ENCODE assay signal across 9 mouse cellular contexts in genomic region chr8:122517541-122518190, GRCm38 (mm10). TPM values are rescaled to one million over a fixed set of nuclear protein-coding genes. Genes with fewer than 3 reads are reported as not detected.
DNase-seq lines count a peak whose midpoint lies in the region; ATAC-seq and TF ChIP-seq lines count a peak whose summit lies in the region.
"Had no signal": no experiment of that assay in that cellular context is flagged by ENCODE, and none has a peak within 500 bp of the region (broad histone marks: within the 10 kb centered on the region; RNA-seq: fewer than 3 reads in every experiment).

No protein-coding gene starts in this region.

- no peaks in the 10 kb centered on the region for H3K36me3 ChIP-seq in heart, postnatal 0 days (replicated peaks; ENCODE audit: control insufficient read depth, insufficient read depth, low read length)
- peaks cover 2% of the 10 kb centered on the region; the same call in 1 of the 2 replicates for H3K36me3 ChIP-seq in limb, embryonic 11.5 days (ENCODE audit: control insufficient read depth, insufficient read depth, low read length)
- no peaks in the 10 kb centered on the region for H3K36me3 ChIP-seq in neural tube, embryonic 11.5 days (ENCODE audit: control insufficient read depth, insufficient read depth, low read length)

- peak overlapping the region; percentile 39 for H3K4me2 ChIP-seq in heart, postnatal 0 days (ENCODE audit: low read depth, low read length)
- 0 out of 2 replicates have a peak overlapping the region, but pooled peaks have one; percentile 5 for H3K4me2 ChIP-seq in limb, embryonic 11.5 days (ENCODE audit: low read depth, severe bottlenecking)
- no peak overlapping the region for H3K4me2 ChIP-seq in neural tube, embryonic 11.5 days (ENCODE audit: low read depth)

- intact Hi-C loops in left cerebral cortex, adult 2 months (cut with DNase I), result no loop called here

- H3K4me3 ChIP-seq in left cerebral cortex, adult 2 months, result no peak overlapping the region
- no peak overlapping the region for H3K4me3 ChIP-seq in heart, postnatal 0 days (ENCODE audit: low read depth, low read length)
- H3K4me3 ChIP-seq in limb, embryonic 11.5 days (ENCODE audit: low read depth, low read length), result no peak overlapping the region
- H3K4me3 ChIP-seq in neural tube, embryonic 11.5 days (ENCODE audit: low read depth, low read length), result no peak overlapping the region

- H3K4me1 ChIP-seq in heart, postnatal 0 days (ENCODE audit: control insufficient read depth, insufficient read depth), result peaks cover 25% of the 10 kb centered on the region
- peaks cover 15% of the 10 kb centered on the region for H3K4me1 ChIP-seq in limb, embryonic 11.5 days (ENCODE audit: control insufficient read depth, insufficient read depth, low read length)
- H3K4me1 ChIP-seq in neural tube, embryonic 11.5 days (ENCODE audit: control insufficient read depth, insufficient read depth, low read length), result peaks cover 11% of the 10 kb centered on the region

- WGBS in heart, postnatal 0 days, result 25% methylated on average over 6 of the region's 6 CpGs
- 10% methylated on average over 6 of the region's 6 CpGs for WGBS in limb, embryonic 11.5 days
- 23% methylated on average over 6 of the region's 6 CpGs for WGBS in neural tube, embryonic 11.5 days

- no peaks in the 10 kb centered on the region for H3K27me3 ChIP-seq in heart, postnatal 0 days (ENCODE audit: control insufficient read depth, insufficient read depth, low read length)
- no peaks in the 10 kb centered on the region for H3K27me3 ChIP-seq in limb, embryonic 11.5 days (ENCODE audit: control insufficient read depth, insufficient read depth, low read length)
- H3K27me3 ChIP-seq in neural tube, embryonic 11.5 days (ENCODE audit: control insufficient read depth, insufficient read depth, low read length), result no peaks in the 10 kb centered on the region

- H3K27ac ChIP-seq in left cerebral cortex, adult 2 months, result peak overlapping the region; percentile 67
- H3K27ac ChIP-seq in heart, postnatal 0 days (ENCODE audit: low read depth), result peak overlapping the region; percentile 89
- peak overlapping the region; percentile 88 for H3K27ac ChIP-seq in limb, embryonic 11.5 days (replicated peaks; ENCODE audit: low read depth, low read length)
- peak overlapping the region; percentile 67 for H3K27ac ChIP-seq in neural tube, embryonic 11.5 days (ENCODE audit: low read depth, low read length)

- peak; percentile 89 for TF ChIP-seq EP300 in heart, postnatal 0 days (IDR thresholded peaks at IDR 0.05; ENCODE audit: low read depth)

- peak; percentile 74 for ATAC-seq in heart, postnatal 0 days (ENCODE audit: insufficient read depth, low read depth)
- ATAC-seq in limb, embryonic 11.5 days (ENCODE audit: insufficient number of reproducible peaks, low FRiP score, low TSS enrichment, low read depth), result peak; percentile 76; the same call in 1 of the 2 replicates
- ATAC-seq in neural tube, embryonic 11.5 days (ENCODE audit: insufficient read depth, low FRiP score, low TSS enrichment), result no peak
- no peak for ATAC-seq in activated CD4-positive, CD25-positive, alpha-beta regulatory T cell, adult 4 months

- H3K9me3 ChIP-seq in heart, postnatal 0 days (replicated peaks; ENCODE audit: control insufficient read depth, low read length), result no peaks in the 10 kb centered on the region
- H3K9me3 ChIP-seq in limb, embryonic 11.5 days (ENCODE audit: control insufficient read depth, low read length), result no peaks in the 10 kb centered on the region
- no peaks in the 10 kb centered on the region for H3K9me3 ChIP-seq in neural tube, embryonic 11.5 days (ENCODE audit: control insufficient read depth, low read length)
- H3K9me3 ChIP-seq: G1E had no signal

- no peak for DNase-seq in left cerebral cortex, adult 2 months (ENCODE audit: extremely low spot score in 1 of 2, low spot score in 2 of 2)
- DNase-seq in left cerebral cortex, adult 18-20 months (ENCODE audit: low spot score in 2 of 2), result no peak
- peak; percentile 76 for DNase-seq in heart, postnatal 0 days (ENCODE audit: low spot score)
- peak; percentile 65 for DNase-seq in limb, embryonic 11.5 days (ENCODE audit: low spot score)
- DNase-seq in neural tube, embryonic 11.5 days (ENCODE audit: low spot score), result peak; percentile 43
- no peak for DNase-seq in adipocyte (ENCODE audit: low spot score)
- no peak for DNase-seq in urinary bladder, postnatal 10 days (ENCODE audit: low spot score)

- H3K9ac ChIP-seq in heart, postnatal 0 days (replicated peaks; ENCODE audit: low read depth, low read length), result no peak overlapping the region
- H3K9ac ChIP-seq in limb, embryonic 11.5 days (ENCODE audit: low read length), result peak overlapping the region; percentile 51
- peak overlapping the region; percentile 19; the same call in 1 of the 2 replicates for H3K9ac ChIP-seq in neural tube, embryonic 11.5 days (ENCODE audit: low read length)

- no peak for TF ChIP-seq CTCF in left cerebral cortex, adult 2 months (IDR thresholded peaks at IDR 0.05)
- no peak for TF ChIP-seq CTCF in heart, postnatal 0 days (IDR thresholded peaks at IDR 0.05; ENCODE audit: low read depth)

RNA-seq across cellular contexts. Expression of gene Piezo1, which starts 33.5 kb away (rescaled TPM):
- 1 to 10 TPM; 6.8 to 7.7 TPM for total RNA-seq in left cerebral cortex, adult 2 months (2021)
- total RNA-seq in left cerebral cortex, adult 18-20 months (2021), result 1 to 10 TPM; 5.2 to 5.5 TPM
- total RNA-seq in heart, postnatal 0 days (2014; rRNA removed; ENCODE audit: low replicate concordance), result 87.0 and 92.7 TPM in 2 replicates
- polyA plus RNA-seq in heart, postnatal 0 days (2015; fragmentation: Nextera tagmentation; extraction: Ambion mirVana), result 8.0 and 10.1 TPM in 2 replicates
- polyA plus RNA-seq in limb, embryonic 11.5 days (2014; fragmentation: Nextera tagmentation; extraction: Ambion mirVana), result 6.2 and 7.2 TPM in 2 replicates
- polyA plus RNA-seq in neural tube, embryonic 11.5 days (2014; fragmentation: Nextera tagmentation; extraction: Ambion mirVana), result 5.5 and 7.5 TPM in 2 replicates
- polyA plus RNA-seq in activated CD4-positive, CD25-positive, alpha-beta regulatory T cell, adult 4 months (2017; shearing (Covaris generic)), result 10 to 100 TPM; 11.8 to 22.2 TPM

RNA-seq across cellular contexts. Expression of gene Ctu2, which starts 41.7 kb away (rescaled TPM):
- 10 to 100 TPM; 27.0 TPM for total RNA-seq in left cerebral cortex, adult 2 months (2021)
- 10 to 100 TPM; 25.4 to 28.7 TPM for total RNA-seq in left cerebral cortex, adult 18-20 months (2021)
- 19.5 and 28.4 TPM in 2 replicates for total RNA-seq in heart, postnatal 0 days (2014; rRNA removed; ENCODE audit: low replicate concordance)
- 20.9 and 24.3 TPM in 2 replicates for polyA plus RNA-seq in heart, postnatal 0 days (2015; fragmentation: Nextera tagmentation; extraction: Ambion mirVana)
- polyA plus RNA-seq in limb, embryonic 11.5 days (2014; fragmentation: Nextera tagmentation; extraction: Ambion mirVana), result 80.7 and 81.3 TPM in 2 replicates
- polyA plus RNA-seq in neural tube, embryonic 11.5 days (2014; fragmentation: Nextera tagmentation; extraction: Ambion mirVana), result 62.0 and 76.9 TPM in 2 replicates
- 10 to 100 TPM; 11.0 to 14.6 TPM for polyA plus RNA-seq in activated CD4-positive, CD25-positive, alpha-beta regulatory T cell, adult 4 months (2017; shearing (Covaris generic))

RNA-seq across cellular contexts. Expression of gene Rnf166, which starts 41.8 kb away (rescaled TPM):
- 10 to 100 TPM; 37.6 to 37.9 TPM for total RNA-seq in left cerebral cortex, adult 2 months (2021)
- 10 to 100 TPM; 37.7 to 50.0 TPM for total RNA-seq in left cerebral cortex, adult 18-20 months (2021)
- 39.7 and 42.7 TPM in 2 replicates for total RNA-seq in heart, postnatal 0 days (2014; rRNA removed; ENCODE audit: low replicate concordance)
- 39.4 and 45.9 TPM in 2 replicates for polyA plus RNA-seq in heart, postnatal 0 days (2015; fragmentation: Nextera tagmentation; extraction: Ambion mirVana)
- polyA plus RNA-seq in limb, embryonic 11.5 days (2014; fragmentation: Nextera tagmentation; extraction: Ambion mirVana), result 35.3 and 36.8 TPM in 2 replicates
- 30.1 and 31.1 TPM in 2 replicates for polyA plus RNA-seq in neural tube, embryonic 11.5 days (2014; fragmentation: Nextera tagmentation; extraction: Ambion mirVana)
- polyA plus RNA-seq in activated CD4-positive, CD25-positive, alpha-beta regulatory T cell, adult 4 months (2017; shearing (Covaris generic)), result 10 to 100 TPM; 35.0 to 36.0 TPM

RNA-seq across cellular contexts. Expression of gene Cdt1, which starts 50.1 kb away (rescaled TPM):
- 1 to 10 TPM; 2.5 to 5.0 TPM for total RNA-seq in left cerebral cortex, adult 2 months (2021)
- 1 to 10 TPM; 2.9 to 3.9 TPM for total RNA-seq in left cerebral cortex, adult 18-20 months (2021)
- total RNA-seq in heart, postnatal 0 days (2014; rRNA removed; ENCODE audit: low replicate concordance), result 27.5 and 52.3 TPM in 2 replicates
- polyA plus RNA-seq in heart, postnatal 0 days (2015; fragmentation: Nextera tagmentation; extraction: Ambion mirVana), result 9.9 and 10.0 TPM in 2 replicates
- polyA plus RNA-seq in limb, embryonic 11.5 days (2014; fragmentation: Nextera tagmentation; extraction: Ambion mirVana), result 46.4 and 51.7 TPM in 2 replicates
- 34.3 and 37.1 TPM in 2 replicates for polyA plus RNA-seq in neural tube, embryonic 11.5 days (2014; fragmentation: Nextera tagmentation; extraction: Ambion mirVana)
- 10 to 100 TPM; 10.4 to 13.0 TPM for polyA plus RNA-seq in activated CD4-positive, CD25-positive, alpha-beta regulatory T cell, adult 4 months (2017; shearing (Covaris generic))

RNA-seq across cellular contexts. Expression of gene Snai3, which starts 57.1 kb away (rescaled TPM):
- 1 to 10 TPM; 1.0 to 1.6 TPM for total RNA-seq in left cerebral cortex, adult 2 months (2021)
- under 1 TPM; 0.51 to 0.61 TPM for total RNA-seq in left cerebral cortex, adult 18-20 months (2021)
- total RNA-seq in heart, postnatal 0 days (2014; rRNA removed; ENCODE audit: low replicate concordance), result 1.2 TPM in 1 of 2 replicates, not detected in the other
- 0.61 and 1.6 TPM in 2 replicates for polyA plus RNA-seq in heart, postnatal 0 days (2015; fragmentation: Nextera tagmentation; extraction: Ambion mirVana)
- polyA plus RNA-seq in limb, embryonic 11.5 days (2014; fragmentation: Nextera tagmentation; extraction: Ambion mirVana), result not detected in 2 replicates
- polyA plus RNA-seq in neural tube, embryonic 11.5 days (2014; fragmentation: Nextera tagmentation; extraction: Ambion mirVana), result not detected in 2 replicates
- 1 to 10 TPM; 3.2 to 5.1 TPM for polyA plus RNA-seq in activated CD4-positive, CD25-positive, alpha-beta regulatory T cell, adult 4 months (2017; shearing (Covaris generic))
- total RNA-seq: G1E had no signal
- polyA plus RNA-seq: G1E had no signal

Comparison
In these comparisons a context has a peak if more than half of its experiments do, and no peak if none do; other contexts are left out.
1. DNase-seq: peak in heart, postnatal 0 days (single experiment), limb, embryonic 11.5 days (single experiment) and neural tube, embryonic 11.5 days (single experiment); none in left cerebral cortex, adult 2 months (0 of 2), left cerebral cortex, adult 18-20 months (0 of 2), adipocyte (single experiment) and urinary bladder, postnatal 10 days (single experiment).
2. ATAC-seq: peak in heart, postnatal 0 days (single experiment) and limb, embryonic 11.5 days (single experiment); none in neural tube, embryonic 11.5 days (single experiment) and activated CD4-positive, CD25-positive, alpha-beta regulatory T cell, adult 4 months (single experiment).
3. Peak in every context shown above with its lines, with median percentiles within 50 percentile points of each other: H3K27ac ChIP-seq.